Mouse (Mus musculus): ENCODE measurements around the gene Atp2b2. TPM values are rescaled to one million over a fixed set of nuclear protein-coding genes. Genes with fewer than 3 reads are reported as not detected.

The Atp2b2 gene
- 2.1 and 2.9 TPM in 2 replicates for polyA plus RNA-seq (2015; fragmentation: Nextera tagmentation; extraction: Ambion mirVana)

GRCm38 (mm10) chr6:114042332-114042731 lies at the start of gene Atp2b2:
Atp2b2 (minus strand) TSS chr6:114042613.

DNA sequence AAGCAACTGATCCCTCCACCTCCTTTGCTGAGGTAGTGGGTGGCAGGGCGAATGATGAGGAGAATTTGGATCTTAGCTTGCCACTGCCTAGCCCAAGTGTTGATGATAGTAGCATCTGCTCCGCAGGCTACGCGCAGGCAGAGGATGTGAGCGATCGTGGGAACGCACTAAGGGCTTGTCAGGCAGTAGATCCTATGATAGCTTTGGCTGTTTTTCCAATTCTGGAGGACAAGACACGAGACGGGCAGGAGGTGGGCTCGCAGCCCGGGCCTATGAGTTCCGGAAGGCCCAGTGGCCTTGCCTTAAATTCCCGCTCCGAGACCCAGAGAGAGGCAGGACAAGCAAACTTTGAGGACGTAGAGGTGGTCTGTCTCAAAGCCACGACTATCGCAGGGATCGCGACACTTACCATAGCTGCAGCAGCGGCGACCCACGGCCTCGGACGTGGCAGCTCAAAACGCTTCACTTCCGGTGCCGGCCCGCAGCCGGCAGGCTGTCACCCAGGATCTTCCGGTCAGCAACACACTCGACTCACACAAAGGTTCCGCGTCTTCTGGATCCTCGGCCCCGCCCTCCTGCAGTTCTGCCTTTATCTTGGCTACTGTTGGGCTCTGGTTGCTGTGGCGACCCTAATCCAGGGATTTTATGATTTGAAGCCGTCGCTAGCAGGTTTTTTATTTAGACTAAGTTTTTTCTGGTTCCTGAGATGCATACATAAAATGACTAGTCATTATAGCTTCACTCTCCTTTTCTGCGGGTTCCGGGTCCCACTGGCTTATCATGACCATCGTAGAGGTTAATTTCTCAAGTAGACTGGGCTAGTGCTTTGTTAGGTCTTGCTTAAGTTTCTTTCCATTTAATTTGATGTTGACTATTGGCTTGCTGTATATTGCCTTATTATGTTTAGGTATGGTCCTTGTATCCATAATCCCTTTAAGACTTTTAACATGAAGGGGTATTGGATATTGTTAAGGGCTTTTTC lies 301.9 kb downstream of the Atp2b2 start, which contains the start of gene Sec13:
Gene Sec13, minus strand, starts transcription at position 508 of the 982 bp plus-strand sequence.

GRCm38 (mm10) chr6:113719878-113720277 lies 322.5 kb downstream of the Atp2b2 start, which contains the start of gene Ghrl:
Ghrl (minus strand) TSS chr6:113719880.

DNA sequence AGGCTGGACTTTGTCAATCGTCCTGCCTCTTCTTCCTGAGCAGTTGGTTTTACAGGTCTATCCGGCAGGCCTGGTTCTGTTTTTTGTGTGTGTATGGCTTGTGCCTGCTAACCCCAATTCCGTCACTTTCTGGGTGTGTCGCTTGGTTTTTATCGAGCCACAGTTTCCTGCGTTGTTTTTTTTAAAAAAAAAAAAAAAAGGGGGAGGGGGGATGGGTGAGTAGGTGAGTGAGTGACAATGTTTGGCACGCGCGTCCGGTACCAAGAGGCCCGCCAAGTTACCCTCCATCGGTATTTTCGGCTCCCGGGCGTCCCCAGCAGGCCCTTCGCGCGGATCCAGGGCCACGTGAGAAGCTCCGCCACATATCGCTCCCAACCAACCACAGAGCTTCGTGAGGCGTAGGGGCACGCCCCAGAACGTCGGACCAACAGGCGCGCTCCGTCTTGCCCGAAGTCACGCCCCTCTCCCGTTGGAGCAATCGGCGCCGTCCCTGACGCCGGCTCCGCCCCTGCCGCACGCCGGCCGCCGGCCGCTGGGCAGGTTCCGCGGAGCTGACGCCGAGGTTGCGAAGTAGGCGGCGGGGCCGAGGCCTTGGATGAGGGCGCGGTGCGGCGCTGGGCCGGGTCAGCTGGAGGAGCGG lies 345.7 kb downstream of the Atp2b2 start, which contains the start of gene Tatdn2:
Gene Tatdn2, plus strand, starts transcription at position 469 of the 640 bp plus-strand sequence.

Small RNAs within 50 kb of the gene (microRNA-seq; reads per million reads assigned to microRNA genes)
- gene Mir7042 (ENCODE audit: borderline replicate concordance, insufficient number of aligned reads): not detected

Other genes with a start within 250 kb of the Atp2b2 start
- 0.12 and 0.41 TPM in 2 replicates for gene Slc6a11, start 88.6 kb upstream of the Atp2b2 start, polyA plus RNA-seq (2015; fragmentation: Nextera tagmentation; extraction: Ambion mirVana)
- 0.06 TPM in 1 of 2 replicates, not detected in the other for gene Slc6a1, start 240.0 kb upstream of the Atp2b2 start, polyA plus RNA-seq (2015; fragmentation: Nextera tagmentation; extraction: Ambion mirVana)

Measured in adrenal gland, postnatal 0 days (tissue).